Mouse (Mus musculus): ENCODE results near the gene Plekho2. TPM values are rescaled to one million over a fixed set of nuclear protein-coding genes. Genes with fewer than 3 reads are reported as not detected.

The Plekho2 gene
- total RNA-seq, 1 experiment from 2014 or later: 36.1 TPM

DNA sequence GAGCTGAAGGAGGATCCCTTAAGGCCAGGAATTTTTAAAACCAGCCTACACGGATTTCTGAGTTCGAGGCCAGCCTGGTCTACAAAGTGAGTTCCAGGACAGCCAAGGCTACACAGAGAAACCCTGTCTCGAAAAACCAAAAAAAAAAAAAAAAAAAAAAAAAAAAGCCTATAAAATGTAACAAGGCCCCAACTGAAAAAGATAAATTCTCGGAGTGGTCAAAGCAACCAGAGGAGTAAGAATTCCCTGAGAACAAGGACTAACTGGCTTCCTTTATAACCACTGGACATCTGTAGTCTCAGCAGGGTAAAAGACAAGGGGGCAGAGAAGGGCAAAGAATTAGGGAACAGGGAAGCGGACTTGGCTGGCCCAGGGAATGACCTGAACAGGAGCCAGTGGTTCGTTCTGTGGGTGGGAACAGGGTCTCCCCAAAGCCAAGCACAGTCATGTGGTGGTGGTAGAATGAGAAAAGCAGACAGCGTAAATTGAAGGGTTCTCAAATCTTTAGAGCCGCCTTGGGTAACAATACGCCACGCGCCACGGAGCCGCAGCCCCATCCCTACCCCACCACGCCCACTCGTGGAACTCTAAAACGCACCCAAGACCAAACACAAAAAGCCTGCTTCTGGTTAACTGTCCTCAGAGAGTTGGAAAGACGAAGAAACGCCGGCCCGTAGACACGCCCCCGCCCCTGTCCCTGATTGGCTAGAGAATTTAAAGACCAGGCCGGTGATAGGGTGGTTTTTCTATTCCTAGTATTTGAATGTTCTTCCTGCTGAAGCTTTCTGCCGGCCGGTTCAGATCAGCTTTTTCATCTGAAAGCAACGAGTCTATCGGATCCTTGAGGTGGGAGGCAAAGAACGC is 6.8 kb upstream of the Plekho2 start, which contains the start of gene Pif1:
Pif1 (plus strand) TSS at position 755 of the 864 bp plus-strand sequence.
- peak; percentile 93 for DNase-seq

DNA sequence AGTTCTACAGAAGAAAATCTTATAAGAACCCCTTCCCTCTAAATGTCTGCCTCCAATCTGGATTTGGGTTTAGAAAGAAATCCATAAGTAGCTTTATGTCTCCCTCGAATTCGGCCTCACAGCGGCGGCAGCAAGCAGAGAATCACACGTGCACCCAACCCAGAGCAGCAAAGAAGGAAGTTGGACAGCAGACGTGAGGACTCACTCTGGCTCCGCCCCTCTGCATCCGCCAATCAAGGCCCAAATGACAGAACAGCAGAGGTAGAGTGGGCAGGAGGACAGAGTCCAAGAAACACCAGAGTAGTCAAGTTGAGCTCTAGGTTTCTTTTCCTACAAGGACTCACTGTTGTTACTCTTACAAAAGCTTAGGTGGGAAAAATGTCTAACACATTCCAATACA is 3.2 kb upstream of the Plekho2 start:
- peak; percentile 43 for DNase-seq

DNA sequence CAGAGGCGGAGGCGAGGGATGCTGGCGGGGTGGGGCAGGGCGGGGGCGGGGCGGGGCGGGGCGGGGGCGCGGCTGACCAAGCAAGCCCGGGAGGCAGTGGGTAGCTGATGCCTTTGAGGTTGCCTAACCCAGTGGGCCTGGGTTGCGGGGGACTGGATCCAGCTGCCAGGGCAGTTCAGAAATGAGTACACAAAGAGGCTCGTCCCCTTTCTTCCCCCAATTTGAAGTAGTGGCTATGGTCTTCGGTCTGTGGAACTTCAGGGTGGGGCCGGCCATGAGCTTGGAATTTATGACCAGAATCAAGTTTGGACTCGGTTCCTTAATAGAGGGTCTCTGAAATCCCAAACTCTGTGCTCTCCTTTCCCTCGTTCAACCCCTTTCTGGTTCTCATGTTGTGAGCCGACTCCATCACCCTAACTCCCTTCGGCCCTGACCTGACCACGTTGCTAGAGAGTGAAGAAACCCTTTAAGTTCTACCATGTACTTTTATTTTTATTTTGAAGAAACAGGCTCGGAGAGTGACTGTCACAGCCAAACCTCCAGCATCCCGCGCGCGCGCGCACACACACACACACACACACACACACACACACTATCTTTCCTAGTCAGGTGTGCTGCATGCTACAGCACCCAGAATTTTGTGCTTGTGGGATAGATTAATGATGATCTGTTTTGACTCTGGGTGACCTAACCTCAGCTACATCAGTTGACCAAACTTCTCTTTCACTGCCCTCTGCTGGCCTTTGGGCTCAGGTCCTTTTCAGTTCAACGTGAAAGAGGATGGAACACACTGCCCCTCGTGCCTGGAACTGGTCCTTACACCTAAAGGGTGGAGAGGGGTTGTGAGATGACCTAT is 789 bp upstream of the Plekho2 start:
- peak; percentile 93 for DNase-seq

DNA sequence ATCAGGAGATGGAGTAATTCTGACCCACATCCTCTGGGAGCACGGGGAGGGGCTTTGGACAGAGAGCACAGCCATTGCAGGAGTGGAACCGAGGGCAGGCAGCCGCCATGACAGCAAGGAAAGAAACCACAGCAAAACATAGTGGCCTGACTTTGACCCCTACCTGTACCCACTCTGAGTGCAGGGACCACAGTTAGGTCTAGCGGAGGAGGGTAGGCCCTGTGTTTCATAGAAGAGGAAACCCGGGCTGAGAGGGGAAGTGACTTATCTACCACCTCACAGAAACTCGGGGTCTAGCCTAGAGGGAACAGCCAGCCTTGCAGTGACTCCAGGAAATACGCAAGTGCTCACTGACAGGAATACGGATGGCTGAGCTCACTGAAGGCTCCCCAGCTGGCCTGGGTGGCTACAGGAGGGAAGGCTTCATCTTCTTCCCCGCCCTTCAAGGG is 1.0 kb downstream of the Plekho2 start:
- peak; percentile 66 for DNase-seq

DNA sequence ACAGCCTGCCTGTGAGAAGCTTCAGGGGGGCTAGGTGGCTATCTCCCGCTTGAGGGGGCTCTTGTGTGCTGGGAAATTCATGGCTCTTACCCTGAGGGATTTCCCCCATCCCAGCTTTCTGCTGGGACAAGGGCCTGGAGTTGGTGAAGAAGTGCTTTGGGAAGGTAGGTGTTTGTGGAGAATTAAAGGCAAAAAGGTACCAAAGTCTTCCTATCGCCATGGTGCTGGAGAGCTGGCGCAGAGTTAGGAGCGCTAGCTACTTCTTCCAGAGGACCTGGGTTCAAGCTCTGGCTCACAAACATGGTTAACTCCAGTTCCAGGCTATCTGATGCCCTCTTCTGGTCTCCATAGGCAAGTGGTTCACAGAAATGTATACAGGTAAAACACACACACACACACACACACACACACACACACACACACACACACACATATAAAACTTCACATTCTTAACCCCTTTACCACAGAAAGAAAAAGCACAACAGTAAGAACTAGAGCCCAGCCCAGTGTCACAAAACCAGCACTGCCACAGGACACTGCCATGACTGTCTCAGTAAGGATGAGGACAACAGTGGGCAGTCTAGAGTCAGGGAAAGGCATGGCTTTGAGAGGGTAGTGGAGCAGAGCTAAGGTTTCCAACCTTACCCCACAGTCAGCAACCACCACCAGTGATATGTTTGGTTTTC is 2.2 kb downstream of the Plekho2 start:
- DNase-seq: no peak

DNA sequence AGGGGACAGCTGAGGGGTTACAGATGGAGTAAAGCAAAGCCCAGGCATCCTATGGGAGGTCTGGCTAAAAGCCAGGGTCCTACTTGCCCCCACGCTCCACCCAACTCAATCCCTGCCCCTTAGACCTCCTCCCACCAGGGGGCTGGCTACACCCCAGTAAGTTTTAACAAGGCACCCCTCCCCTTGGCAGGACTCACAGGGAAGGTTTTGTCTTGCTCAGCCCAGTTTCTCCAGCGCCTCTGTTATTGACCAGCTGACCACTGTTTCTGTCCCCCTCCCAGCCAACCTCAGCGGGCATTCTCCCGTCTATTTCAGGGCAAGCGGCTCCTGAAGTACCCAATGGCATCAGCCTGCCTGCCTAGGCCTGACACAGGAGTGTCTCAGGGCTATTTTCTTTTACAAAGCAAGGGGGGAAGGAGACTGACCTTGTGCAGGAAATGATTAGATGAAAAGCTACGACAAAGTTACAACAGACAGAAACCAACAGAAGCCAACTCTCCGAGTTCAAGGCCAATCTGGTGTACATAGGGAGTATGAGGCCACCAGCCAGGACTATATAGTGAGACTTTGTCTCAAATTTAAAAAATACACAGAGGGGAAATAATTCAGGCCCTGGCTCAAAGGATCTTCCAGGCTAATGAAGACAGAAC is 2.9 kb downstream of the Plekho2 start:
- peak; percentile 51 for DNase-seq

DNA sequence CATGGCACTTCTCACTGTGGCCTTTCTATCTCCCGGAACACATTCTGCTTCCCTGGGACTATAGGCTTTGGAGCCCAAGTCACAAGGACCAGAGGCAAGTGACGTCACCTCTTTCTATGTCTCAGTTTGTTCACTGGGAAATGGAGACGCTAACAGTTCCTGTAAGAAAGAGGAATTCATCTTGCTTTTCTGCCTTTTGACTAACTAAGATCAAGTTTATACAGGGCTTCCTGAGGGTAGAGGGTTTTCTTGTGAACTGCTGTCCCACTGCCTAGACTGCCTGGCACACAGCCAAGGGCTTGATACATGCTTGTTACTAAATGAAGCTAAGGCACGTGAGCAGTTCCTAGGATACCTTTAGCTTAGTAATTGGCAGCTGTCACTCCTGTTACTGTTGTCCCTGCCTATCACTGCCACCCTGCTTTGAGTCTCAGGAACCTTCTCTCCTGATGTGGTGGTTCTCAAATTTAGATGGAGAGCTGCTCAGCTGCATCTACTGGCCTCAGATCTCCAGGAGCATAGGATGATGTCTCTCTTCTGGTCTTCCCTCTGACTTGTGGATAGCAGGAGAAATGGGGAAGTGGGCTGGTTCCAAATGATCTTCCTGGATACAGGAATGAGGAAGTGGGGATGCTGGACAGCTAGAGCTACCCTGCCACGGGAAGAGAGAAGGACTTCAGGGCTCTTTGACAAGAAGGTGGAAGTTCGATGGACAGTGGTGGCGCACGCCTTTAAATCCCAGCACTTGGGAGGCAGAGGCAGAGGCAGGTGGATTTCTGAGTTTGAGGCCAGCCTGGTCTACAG is 4.2 kb downstream of the Plekho2 start:
- DNase-seq: peak; percentile 58

DNA sequence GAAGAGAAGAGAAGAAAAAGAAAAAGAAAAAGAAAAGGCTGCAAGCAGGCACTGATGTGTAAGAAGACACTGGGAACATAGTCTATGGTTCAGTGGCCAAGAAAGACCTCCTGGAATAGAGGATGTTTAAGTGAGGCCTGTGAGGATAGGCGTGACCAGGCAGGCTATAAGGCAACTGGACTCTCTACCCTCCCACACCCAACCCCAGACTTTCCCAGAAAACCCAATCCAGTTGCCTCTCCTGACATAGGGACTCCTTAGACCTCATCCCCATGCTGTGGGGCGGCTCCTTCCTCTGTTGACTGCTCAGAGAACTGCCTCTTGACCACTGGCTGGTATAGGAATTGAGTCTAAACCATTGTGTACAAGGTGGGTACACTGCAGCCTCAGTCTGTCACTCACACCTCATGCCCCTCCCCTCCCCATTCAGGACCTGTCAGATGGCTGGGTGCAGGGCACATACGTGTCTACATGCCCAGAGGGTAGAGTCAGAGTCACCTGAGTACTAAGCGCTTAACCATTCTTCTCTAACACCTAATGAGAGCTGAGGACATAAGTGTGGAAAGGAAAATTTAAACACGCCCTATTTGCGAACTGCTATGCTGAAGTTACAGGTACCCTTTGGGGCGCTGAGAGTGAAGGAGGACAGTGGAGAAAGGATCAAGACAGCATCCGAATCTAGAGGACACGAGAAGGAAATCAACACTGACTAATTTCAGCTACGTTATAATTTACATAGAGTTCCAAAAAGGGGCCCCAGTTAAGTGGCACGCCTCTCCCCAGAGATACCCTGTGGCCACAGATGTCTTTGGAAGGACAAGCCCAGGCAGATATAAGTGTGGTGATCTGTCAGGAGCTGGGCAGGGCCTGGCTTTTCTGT is 5.1 kb downstream of the Plekho2 start:
- DNase-seq: no peak

DNA sequence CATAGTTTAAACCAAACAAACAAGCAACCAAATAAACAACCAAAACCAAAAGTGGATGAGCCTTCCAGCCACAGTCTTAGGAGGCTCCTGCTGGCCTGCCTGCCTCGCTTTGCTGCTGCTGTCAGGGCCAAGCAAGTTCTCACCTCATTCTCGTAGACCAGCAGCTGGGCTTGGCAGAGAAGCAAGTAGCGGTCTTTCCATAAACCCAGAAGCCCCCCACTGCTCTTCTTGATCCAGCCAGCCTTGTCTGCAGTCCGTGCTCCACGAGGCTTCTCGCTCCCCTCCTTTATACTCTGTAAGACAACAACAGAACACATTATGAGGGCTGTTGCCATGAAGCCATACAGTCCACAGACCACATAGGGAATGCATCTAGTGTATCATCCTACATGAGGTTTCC is 7.0 kb downstream of the Plekho2 start:
- DNase-seq: no peak

DNA sequence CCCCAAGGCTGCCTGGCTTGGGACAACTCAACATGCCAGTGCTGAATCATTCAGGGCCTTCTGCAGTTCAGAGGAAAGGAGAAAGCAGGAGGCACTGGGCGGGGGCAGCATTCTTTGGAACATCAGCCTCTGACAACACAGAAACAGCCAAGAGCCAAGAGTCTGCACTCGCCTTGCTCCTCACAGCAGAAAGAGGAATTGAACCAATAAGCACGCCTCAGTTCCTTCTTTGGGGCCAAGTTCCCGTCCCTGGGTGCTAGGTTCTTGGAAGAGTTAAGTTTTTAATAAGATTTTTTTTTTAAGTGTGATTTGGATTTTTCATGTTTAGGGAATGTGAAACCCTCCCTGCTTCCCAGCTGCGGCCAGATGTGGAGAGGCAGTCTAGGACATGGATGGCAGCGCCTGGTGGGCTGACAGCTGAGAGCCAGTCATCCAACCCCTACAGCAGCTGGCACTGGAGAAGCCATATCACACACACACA is 10.3 kb downstream of the Plekho2 start:
- peak; percentile 75 for DNase-seq

DNA sequence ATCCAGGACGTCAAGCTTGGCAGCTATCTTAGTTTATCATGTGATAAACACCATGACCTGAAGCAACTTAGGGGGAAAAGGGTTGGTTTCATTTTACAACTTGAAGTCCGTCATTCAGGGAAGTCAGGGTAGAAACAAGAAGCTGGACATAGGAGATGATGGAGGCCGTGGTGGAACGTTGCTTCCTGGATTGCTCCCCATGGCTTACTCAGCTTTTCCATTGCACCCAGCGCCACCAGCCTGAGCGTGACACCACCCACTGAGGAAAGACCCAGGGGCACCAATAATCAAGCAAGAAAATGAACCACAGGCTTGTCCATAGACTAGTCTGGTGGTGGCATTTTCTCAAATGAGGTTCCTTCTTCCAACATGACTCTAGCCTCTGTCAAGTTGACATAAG is 11.1 kb downstream of the Plekho2 start:
- no peak for DNase-seq

DNA sequence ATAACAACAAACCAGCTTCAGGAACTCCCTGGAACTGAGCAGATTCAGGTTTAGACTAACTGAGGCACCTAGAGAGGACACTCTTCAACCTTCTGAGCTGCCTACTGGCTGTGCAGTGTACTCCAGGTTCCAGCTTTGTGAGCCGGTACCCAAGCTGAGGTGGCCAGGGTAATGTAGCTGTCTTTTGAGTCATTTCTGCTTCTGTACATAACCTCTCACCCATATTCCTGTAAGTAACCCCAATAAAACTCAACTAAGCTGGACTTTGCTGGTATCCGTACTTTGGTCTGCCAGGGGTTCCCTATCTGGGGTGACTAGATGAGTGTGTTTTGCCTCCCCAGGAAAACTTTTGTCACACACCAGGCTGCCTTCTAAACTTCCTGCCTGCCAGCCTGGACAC is 15.1 kb downstream of the Plekho2 start:
- no peak for DNase-seq

DNA sequence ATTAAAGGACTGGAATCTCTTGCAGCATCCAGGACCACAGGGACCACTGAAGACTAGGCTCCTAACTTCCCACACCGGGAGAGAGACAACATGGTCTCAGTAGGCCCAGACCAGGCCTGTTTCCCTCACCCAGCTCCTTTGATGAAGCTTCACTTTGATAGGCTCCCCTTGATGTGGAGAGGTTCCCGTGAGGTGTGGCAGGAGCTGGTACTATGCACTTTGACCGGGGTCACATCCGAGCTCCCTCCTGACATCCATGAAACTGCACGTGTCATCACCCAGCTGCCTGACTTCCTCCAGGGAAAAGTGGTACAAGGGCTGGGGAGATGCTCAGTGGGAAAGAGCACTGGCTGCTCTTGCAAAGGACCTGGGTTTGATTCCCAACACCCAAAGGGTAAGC is 16.8 kb downstream of the Plekho2 start:
- DNase-seq: no peak

DNA sequence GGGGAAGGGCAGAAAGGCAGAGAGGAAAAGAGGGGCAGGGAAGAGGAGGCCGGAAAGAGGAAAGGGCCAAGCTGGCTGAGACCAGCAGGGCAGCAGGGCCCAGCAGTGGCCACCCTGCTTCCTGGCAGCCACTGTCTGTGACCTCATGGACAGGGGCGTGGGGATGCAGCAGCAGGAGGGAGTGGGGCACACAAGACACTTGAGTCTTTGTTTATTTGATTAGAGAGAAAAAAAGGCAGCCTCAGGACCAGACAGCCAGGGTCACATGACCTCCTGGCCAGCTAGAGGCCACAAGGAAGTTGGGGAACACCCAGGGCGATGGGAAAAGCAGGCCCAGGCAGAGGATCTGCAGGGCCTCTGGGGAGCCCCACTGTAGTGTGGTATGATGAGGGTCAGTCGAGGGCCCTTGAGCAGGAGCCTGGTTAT is 17.7 kb downstream of the Plekho2 start:
- peak; percentile 60 for DNase-seq

DNA sequence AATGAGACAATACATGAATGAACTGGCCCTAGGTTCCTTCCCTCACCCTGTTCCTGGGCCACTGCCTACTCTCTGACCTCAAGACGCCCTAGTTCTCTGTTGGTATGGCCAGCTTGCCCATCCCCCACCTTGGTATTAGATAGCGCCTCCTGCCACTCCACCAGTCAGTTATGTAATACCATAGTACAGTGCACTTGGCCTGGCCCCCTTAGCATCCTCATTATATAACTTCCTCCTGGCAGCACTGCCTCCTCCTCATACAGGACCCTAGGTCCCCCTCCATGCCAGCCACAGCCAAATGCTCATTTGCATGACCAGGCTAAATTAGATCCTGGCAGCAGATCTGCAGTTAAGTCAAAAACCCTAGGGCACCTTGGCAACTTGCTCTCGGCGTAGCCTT is 18.8 kb downstream of the Plekho2 start:
- DNase-seq: peak; percentile 62

DNA sequence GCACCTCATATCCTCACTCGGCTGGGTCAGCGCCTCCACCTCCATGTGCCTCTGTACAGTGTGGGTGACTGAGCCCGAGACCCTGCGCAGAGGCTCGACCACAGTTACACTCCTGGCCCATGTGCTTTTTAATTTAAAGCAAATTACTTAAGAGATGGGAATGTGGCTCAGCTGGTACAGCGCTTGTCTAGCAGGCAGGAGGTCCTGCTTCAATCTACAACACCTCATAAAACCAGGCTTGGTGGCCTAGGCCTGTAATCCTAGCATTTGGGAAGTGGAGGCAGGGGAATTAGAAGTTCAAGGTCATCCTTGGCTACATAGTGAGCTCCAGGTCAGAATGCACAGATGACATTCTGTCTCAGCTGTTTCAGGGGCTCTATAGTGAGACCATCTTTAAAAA is 21.0 kb downstream of the Plekho2 start:
- DNase-seq: no peak

DNA sequence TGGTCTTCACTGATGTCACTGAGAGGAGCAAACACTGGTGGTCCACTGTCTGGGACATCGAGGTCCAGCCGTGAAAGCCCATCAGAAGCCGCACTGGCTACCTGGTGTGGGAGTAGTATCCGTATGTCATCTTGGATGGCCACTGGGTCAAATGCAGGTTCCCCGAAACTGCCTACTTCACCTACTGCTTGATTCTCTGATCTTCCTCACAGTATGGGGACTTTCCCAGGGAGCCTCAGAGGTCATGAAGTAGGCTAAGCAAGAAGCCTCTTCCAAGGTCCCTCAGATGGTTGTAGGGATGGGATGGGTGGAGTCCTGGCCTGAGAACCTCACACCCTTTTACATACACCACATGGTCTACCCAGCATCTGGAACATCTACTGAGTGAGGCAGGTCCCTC is 22.9 kb downstream of the Plekho2 start:
- DNase-seq: no peak

DNA sequence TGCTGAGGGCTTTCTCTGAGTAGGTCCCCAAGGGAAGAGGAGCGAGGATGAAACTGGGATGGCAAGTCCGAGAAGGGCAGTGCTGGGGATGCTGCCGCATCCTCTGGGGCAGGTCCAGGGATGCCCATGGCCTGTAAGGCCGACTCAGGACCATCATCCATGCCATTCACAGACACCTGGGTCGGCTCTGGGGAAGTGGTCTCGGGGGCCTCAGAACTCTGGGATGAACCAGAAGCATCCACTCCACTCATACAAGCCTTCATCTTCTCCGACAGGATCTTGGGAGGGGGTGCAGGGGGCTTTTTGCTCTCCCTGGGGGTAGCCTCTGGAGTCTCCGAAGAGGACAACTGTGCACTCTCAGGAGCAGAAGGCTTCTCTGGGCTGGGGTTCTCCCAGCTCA is 23.5 kb downstream of the Plekho2 start:
- DNase-seq: no peak

DNA sequence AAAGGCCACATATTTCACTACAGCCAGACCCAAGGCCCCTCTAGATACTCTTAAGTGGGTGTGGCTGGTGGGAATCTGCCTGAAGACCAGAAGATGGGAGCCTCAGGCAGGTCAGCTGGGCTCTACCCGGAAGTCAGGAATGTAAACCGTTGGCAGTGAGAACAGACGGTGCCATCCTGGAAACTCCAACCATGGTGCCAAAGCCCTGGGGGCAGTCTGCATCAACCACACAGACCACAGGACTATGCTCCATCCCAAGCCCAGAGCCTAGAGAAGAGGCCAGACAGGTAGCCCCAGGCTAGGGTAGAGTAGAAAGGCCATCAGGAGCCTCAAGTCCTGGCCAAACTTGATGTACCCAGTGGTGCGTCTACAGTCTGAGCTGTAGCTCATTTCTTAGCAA is 24.2 kb downstream of the Plekho2 start:
- no peak for DNase-seq

DNA sequence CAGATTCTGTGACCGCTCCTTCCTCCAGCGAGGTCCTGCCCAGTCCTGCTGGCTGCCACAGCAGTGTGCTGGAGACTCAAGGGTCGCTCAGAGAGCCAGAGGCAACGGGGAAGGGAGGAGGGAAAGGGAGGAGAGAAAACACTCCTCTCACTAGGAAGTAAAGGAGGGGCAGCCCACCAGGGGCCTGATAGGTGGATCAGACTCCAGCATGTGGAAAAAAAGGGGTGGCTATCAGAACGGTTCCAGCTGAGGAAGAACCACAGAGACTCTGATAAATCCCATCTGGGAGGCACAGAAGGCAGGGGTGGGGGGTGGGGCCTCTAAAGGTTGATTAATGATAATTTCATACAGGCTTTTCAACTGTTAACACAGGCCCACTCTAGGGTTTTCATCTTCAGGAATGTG is 24.8 kb downstream of the Plekho2 start:
- peak; percentile 11 for DNase-seq

All from adrenal gland, postnatal 14 days (tissue).